Mouse (Mus musculus) adrenal gland, adult (tissue): ENCODE results near the gene Lrrc8b.
A peak's percentile ranks its signal among the peaks of the same experiment; 100 is the strongest.

Experiments
- DNase-seq, 2 experiments: peaks; one replicate each; pipeline ENCODE4 v3.0.0; 2022 to 2023; ENCODE audit warnings: low spot score in 1 of 2; ENCODE audit not compliant: inconsistent age in 2 of 2

Gene Lrrc8b

GRCm38 (mm10) chr5:105418364-105418763 is 2.8 kb downstream of the Lrrc8b start:
- peak; percentile 82 to 94 for DNase-seq

- DNase-seq: no peak
Observed at GRCm38 (mm10) chr5:105418851-105419250, 3.3 kb downstream of the Lrrc8b start.

GRCm38 (mm10) chr5:105425587-105425986 is 10.0 kb downstream of the Lrrc8b start:
- DNase-seq: peak in 1 of 2 experiments; percentile 56

GRCm38 (mm10) chr5:105427326-105427725 is 11.8 kb downstream of the Lrrc8b start:
- DNase-seq: peak in 1 of 2 experiments; percentile 72

- DNase-seq: peak; percentile 91 to 96
Observed at GRCm38 (mm10) chr5:105428265-105428974, 12.8 kb downstream of the Lrrc8b start.

GRCm38 (mm10) chr5:105430148-105430547 is 14.6 kb downstream of the Lrrc8b start:
- no peak for DNase-seq

- peak in 1 of 2 experiments; percentile 67 for DNase-seq
Observed at GRCm38 (mm10) chr5:105439608-105440007, 24.0 kb downstream of the Lrrc8b start.

- DNase-seq: no peak
Observed at GRCm38 (mm10) chr5:105440992-105441535, 25.5 kb downstream of the Lrrc8b start.

- no peak for DNase-seq
Observed at GRCm38 (mm10) chr5:105442212-105443000, 26.8 kb downstream of the Lrrc8b start.

GRCm38 (mm10) chr5:105443057-105443815 is 27.7 kb downstream of the Lrrc8b start:
- DNase-seq: peak in 1 of 2 experiments; percentile 49

GRCm38 (mm10) chr5:105445686-105446085 is 30.1 kb downstream of the Lrrc8b start:
- no peak for DNase-seq

GRCm38 (mm10) chr5:105454105-105454504 is 38.5 kb downstream of the Lrrc8b start:
- DNase-seq: no peak

- DNase-seq: no peak
Observed at GRCm38 (mm10) chr5:105459077-105459476, 43.5 kb downstream of the Lrrc8b start.

GRCm38 (mm10) chr5:105460551-105460950 is 45.0 kb downstream of the Lrrc8b start:
- no peak for DNase-seq

GRCm38 (mm10) chr5:105461076-105461475 is 45.5 kb downstream of the Lrrc8b start:
- DNase-seq: no peak

GRCm38 (mm10) chr5:105464671-105465070 is 49.1 kb downstream of the Lrrc8b start:
- DNase-seq: no peak

GRCm38 (mm10) chr5:105465550-105465949 is 50.0 kb downstream of the Lrrc8b start:
- no peak for DNase-seq

GRCm38 (mm10) chr5:105466471-105466902 is 50.9 kb downstream of the Lrrc8b start:
- no peak for DNase-seq

- DNase-seq: no peak
Observed at GRCm38 (mm10) chr5:105467271-105467670, 51.7 kb downstream of the Lrrc8b start.

- no peak for DNase-seq
Observed at GRCm38 (mm10) chr5:105472983-105473705, 57.6 kb downstream of the Lrrc8b start.
